Mouse (Mus musculus) brain, embryonic 18.5 days (tissue): Measurements from ENCODE around the gene Vmp1.

Experiments
- DNase-seq: peaks from one replicate; pipeline ENCODE4 v3.0.0-alpha.2; 2012; ENCODE audit warnings: low read depth, low spot score

Gene Vmp1

GRCm38 (mm10) chr11:86672772-86673171 lies 10.9 kb downstream of the Vmp1 start:
- no peak for DNase-seq

DNA sequence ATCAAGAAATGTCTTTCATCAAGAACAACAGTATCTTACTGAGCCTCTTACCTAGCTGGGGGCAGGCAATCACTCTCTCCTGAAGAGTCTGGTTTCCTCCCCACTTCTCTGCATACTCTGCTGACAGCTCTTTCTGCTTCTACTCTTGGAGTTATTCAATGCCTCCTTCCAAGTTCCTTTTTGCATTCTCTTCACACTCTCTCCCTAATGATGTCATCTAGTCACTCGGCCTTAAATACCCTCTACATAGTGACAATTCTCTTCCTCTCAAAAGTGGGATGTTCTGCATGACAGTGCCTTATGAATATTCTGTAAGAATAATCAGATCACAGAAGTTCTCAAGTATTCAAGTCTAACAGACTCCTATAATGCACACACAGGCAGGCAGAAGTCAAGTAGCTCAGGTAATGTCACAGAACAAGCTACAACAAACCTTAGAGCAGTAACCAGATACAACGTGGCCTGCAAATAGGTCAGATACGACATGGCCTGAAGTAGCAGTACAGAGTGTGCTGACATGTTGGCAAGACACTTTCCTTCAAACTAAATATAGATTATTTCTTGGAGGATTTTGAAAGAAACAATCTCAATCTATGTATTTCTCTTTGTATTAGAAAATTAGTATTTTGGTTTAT lies 12.5 kb downstream of the Vmp1 start:
- no peak for DNase-seq

DNA sequence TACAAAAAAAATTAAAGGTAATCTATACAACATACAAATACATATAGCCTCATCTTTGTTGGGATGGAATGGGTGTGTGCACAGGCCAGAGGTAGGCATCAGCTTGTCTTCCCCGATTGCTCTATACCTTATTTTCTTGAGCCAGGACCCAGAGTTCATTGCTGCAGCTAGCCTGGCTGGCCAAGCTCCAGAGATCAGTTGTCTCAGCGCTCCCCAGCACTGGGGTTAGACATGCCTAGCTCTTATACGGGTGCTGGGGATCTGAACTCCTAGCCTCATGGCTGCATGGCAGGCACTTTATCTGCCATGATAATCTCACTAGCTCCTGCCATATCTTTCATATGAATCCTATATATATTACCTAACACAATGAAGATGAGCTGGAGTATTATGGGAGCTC lies 15.5 kb downstream of the Vmp1 start:
- DNase-seq: no peak

GRCm38 (mm10) chr11:86667553-86667952 lies 16.1 kb downstream of the Vmp1 start:
- no peak for DNase-seq

DNA sequence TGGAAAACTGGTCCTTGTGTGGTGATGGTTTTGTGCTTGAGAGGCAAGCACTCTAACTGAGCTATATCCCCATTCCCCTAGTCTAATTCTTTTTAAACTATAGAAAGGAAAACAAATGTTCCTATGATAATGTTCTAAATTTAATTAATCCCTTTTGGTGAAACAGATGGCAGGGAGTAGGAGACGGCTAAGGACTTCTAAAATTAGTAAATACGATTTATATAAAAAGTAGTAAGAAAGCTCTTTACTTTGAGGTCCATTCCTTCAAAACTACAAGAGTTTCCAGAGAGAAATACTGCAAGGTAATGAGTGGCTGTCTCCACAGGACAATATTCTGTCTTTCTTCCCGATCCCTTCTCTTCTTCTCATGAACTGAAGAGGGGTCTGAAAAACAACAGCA lies 19.2 kb downstream of the Vmp1 start:
- no peak for DNase-seq

DNA sequence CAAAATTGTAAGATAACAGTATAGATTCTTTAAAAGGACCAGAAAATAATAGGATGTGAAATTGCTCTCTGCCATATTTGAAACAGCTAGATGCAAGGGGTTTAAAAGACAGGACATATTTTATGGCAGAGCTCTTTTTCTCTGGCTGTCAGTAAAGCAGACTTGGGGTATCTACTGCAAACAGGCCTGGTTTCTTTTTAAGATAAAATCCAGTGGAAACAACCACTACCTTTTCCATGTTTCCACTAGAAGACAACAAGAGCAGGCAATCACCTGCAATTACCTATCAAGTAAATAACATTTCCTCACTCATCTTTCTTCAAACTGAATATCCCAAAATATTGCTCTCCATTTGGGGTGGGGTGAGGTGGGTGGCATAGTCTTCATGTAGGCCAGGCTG lies 19.7 kb downstream of the Vmp1 start:
- no peak for DNase-seq

GRCm38 (mm10) chr11:86662986-86663895 lies 20.4 kb downstream of the Vmp1 start:
- DNase-seq: no peak

DNA sequence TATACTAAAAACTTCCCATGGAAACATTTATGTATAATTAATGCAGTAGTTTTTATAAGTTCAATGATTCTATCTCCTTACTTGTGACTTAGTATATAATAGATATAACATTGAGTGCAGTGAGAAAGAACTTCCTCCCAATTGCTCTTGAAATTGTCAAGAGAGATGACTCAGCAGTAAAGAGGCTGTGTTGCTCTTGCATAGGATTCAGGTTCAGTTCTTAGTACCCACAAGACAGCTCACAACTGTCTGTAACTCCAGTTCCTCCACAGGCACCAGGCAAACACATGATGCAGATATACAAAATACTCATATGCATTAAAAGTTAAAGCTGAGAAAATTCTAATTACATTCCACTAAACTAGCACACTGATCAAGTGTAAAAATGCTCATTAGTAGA lies 25.8 kb downstream of the Vmp1 start:
- no peak for DNase-seq

DNA sequence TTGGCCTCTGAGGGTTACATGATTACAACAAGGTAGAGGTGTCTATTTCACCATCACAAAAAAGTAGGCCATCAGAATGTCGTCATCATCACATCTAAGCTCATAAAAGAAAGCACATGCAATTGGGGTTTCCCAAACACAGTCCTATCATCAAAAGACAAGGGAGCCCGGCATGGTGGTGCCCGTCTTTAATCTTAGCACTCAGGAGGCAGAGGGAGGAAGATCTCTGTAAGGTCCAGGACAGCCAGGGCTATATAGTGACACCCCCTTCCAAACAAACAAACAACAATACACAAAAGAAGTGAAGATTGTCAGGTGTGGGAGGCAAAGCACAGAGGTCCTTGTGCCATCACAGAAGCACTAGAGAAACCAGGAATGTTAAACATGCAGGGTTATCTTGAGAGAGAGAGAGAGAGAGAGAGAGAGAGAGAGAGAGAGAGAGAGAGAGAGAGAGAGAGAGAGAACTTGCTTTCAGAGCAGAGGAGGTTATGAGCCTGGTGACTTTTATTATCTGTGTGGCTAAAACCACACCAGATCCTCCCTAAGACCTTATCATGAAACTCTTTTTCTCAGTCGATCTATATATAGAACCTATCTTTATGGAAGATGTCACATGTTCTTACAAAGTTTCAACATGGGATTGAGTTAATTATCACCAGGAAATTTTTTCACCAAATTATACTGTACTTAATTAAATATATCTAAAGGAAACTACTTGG lies 26.6 kb downstream of the Vmp1 start:
- DNase-seq: no peak

DNA sequence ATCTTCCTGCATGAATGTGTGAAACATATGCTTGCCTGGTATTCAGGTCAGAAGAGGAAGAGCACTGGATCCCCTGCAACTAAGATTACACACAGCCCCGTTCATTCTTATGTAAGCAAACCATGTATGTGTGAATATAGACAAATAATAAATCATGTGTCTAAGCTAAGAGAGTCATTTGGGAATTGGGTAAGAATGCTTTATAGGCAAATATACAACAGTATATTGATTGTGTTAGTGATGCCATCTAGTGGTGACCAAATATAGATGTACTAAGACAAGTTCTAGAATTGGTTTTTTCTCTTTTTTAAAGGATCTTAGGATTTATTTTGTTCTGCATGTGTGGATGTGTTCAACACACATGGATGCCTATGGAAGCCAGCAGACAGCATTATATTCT lies 28.0 kb downstream of the Vmp1 start:
- DNase-seq: no peak

DNA sequence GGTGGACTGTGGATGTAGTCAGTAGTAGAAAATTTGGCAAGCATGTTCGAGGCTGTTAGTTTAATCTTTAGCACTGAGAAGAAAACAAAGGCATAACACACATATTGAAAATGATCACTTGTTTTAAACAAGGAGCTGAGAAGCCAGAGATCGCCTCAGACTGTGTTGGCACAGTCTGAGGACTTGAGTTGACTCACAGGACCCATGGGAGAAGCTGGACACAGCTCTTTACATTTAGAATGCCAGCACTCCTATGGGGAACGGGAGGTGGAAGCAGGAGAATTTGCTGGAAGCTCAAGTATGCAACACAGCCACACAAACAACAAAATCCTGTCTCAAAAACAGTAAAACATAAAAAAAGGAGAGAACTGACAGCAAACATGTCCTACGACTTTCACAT lies 29.5 kb downstream of the Vmp1 start:
- no peak for DNase-seq

GRCm38 (mm10) chr11:86653446-86653845 lies 30.2 kb downstream of the Vmp1 start:
- no peak for DNase-seq

- no peak for DNase-seq
Measured at GRCm38 (mm10) chr11:86652578-86652979, 31.1 kb downstream of the Vmp1 start.

GRCm38 (mm10) chr11:86650676-86651075 lies 33.0 kb downstream of the Vmp1 start:
- no peak for DNase-seq

DNA sequence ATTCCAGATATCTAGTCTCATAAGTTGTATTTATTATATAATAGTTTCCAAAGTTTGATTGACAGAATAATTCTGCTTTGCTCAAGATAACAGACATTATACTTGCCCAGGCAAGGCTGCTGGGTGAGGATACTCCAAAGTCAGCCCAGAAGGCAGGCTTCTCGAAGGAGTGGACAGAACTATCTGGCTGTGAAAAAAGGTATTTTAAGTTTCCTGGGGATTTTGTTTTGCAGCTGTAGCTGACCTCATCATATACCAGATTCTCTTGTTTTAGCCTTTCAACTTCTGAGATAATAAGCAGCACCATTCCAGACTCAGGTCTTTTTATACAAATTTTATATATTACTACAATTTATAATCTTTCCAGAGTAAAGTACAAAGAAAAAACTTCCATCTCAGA lies 34.1 kb downstream of the Vmp1 start:
- DNase-seq: no peak

- DNase-seq: no peak
Measured at GRCm38 (mm10) chr11:86647706-86648447, 35.8 kb downstream of the Vmp1 start.

DNA sequence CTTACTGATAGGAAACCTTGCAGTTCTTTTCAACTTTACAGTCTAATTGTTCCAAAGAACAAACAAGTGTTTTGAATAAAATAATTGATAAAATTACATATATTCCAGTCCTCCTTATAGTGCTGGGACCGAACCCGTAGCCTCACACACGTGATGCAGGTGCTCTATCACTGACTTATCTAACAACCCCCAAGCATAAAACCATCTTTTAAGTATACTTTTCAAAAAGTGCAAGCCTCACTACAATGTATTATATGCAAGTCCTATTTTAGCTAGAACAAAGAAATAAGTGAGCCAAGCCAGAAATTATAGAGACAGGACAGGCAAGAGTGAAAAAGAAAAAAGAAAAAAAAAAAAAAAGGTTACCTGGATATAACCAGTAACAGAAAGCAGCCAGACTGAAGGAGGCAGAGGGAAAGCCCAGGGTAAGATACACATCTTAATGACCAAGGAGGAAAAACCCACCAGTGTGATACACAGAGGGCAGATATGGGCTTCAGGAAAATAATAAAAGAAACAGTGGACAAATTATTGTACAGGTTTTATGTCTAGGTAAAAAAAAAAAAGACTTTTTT lies 36.7 kb downstream of the Vmp1 start:
- no peak for DNase-seq

- no peak for DNase-seq
Measured at GRCm38 (mm10) chr11:86646136-86646834, 37.4 kb downstream of the Vmp1 start.

DNA sequence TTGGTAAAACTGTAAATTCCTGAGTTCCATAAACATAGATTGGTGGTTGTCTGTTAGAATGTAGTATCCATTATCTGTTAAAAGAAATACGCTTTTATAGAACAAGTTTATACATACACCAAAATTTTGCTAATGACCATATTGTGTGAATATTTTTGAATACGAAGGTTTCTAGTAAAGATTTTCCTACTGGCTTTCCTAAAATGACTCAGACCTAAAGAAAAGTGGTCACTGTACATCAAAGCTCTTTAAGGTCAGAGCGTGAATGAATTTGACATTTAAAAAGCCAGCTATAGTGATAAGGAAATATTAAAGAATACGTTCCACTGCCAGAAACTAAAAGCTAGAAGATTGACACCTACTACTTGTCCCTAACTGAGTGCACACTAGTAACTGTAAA lies 39.1 kb downstream of the Vmp1 start:
- DNase-seq: no peak

GRCm38 (mm10) chr11:86641714-86642113 lies 41.9 kb downstream of the Vmp1 start:
- DNase-seq: no peak

DNA sequence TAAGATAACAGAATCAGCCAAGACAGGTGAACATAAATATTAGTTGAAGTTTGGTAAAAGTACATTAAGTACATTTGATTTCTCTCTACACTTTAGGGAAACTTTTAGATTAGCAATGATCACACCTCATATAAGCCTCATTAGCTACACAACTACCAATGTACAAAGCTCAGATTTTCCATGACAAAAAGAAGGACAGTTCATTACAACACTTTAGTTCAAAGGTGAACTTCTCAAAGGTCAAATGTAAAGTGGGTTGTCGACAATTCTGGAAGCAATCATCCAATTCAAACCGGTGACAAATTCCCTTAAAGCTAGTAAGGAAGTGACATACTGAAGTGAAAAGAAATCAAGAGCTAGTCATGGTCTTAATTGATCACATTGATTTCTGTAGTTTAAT lies 45.9 kb downstream of the Vmp1 start:
- no peak for DNase-seq
